Mouse (Mus musculus): Measurements from ENCODE around the gene Zfp663.

Gene Zfp663

GRCm38 (mm10) chr2:165332610-165333210 lies 35.8 kb downstream of the Zfp663 start:
- ChIA-PET POLR2A (interaction anchor here in 2 of 4 experiments (0.7 kb wide), 2 partner anchors 37 to 72 kb away, joined by 3 read pairs; no protein-coding TSS in a partner anchor), CTCF (no interaction called here)

- CTCF ChIA-PET = interaction anchor here in 1 of 4 experiments (0.6 kb wide), 1 partner anchor 11 kb away, joined by 6 read pairs; no protein-coding TSS in a partner anchor
Measured at GRCm38 (mm10) chr2:165329703-165330102, 38.8 kb downstream of the Zfp663 start.

DNA sequence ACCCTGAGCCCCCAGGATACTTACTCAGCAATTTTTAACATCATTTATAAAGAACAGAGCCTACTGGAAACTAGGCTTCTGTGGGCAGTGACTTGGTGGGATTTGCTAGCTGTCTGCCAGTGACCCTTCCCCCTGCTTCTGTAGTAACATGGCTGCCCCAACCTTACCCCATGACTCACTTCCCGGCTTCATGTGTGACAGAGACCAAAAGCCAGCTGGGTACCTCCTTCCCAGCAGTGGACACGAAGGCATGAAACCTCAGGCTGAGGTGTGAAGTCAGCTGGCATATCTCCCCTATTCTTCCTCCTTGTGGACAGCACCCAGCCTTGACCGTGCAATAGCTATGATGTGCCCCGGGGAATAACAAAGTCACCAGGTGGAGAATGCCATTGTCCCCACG lies 39.8 kb downstream of the Zfp663 start:
- CTCF ChIA-PET = interaction anchor here in 3 of 4 experiments (0.6 to 1.9 kb wide), 3 partner anchors 8 to 72 kb away, joined by 4 to 7 read pairs (median 6); no protein-coding TSS in a partner anchor
- POLR2A ChIA-PET = interaction anchor here in 3 of 4 experiments (1.2 to 2.9 kb wide), 4 partner anchors 8 to 41 kb away, joined by 3 to 19 read pairs (median 5); partner anchors contain the start of gene Slc35c2 (in 1 of the 3)

More at GRCm38 (mm10) chr2:165329703-165330102, 38.8 kb downstream of the Zfp663 start:
- POLR2A ChIA-PET = interaction anchor here in 1 of 4 experiments (1.0 kb wide), 1 partner anchor 9 kb away, joined by 3 read pairs; no protein-coding TSS in a partner anchor

DNA sequence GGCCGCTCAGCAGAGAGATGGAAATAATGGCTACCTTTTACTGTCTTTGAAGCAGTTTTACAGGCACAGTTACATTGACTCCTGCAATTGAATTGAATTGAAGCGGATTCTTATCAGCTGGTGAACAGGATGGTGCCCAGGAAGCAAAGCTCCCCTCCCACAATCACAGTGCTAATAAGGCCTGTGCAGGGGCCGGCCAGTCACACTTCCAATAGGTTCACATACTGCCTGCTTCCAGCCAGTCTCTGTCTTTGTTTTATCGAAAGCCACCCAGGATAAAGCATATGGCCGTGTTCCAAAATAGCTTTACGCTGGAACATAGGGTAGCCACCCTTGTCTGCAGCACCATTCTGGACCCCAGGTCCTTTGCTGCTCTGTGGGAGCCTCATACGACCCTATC lies 41.1 kb downstream of the Zfp663 start:
- ChIA-PET POLR2A (interaction anchor here (0.8 to 2.9 kb wide), 20 partner anchors 10 to 482 kb away, joined by 3 to 19 read pairs (median 4); partner anchors contain the start of genes Slc35c2 (in 3 of the 4) and Zfp335 (in 1 of the 4)), CTCF (interaction anchor here (0.6 to 1.9 kb wide), 8 partner anchors 10 to 416 kb away, joined by 3 to 18 read pairs (median 4); partner anchors contain the start of gene Zfp335 (in 1 of the 4))

DNA sequence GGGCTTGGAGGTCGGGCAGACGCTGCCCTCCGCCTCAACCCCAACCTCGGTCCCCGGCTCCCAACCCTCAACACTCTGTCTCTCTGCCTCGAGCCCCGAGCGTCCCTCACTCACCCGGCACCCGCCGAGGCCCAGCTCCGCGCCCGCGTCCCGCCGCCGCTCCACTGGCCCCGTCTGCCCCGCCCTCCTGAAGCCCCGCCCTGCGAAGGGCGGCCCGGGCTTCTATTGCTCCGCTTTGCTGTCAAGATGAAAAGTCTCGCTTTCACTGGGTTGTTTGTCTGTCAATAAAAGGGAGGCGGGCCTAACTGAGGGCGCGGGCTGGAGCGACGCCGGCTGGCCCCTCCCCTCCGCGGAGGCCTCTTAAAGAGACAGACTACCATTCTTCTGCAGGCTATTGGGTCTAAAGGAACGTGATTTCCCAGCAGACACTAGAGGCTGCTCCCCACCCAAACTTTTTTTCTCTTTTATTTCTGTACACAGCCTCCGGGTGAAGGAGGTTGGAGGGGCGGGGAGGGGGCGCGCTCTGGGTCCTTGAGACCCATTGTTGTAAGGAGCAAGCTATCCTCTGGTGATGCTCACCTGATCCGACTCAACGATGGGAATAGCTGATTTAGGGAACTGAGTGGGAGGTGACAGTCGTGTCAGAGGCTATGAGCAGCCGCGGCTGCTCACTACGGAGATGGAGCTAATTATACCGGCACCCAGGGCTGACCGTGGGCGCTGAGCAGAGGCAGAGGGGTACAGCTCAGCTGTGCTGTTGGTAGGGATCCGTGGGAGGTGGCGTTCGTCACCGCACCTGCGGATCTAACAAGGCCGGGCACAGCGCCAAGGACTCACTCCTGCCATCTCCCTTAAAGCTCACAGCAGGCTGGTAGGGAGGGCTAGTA lies 42.0 kb downstream of the Zfp663 start, which contains the start of gene Elmo2:
TSS of gene Elmo2 (minus strand) at position 176 of the 887 bp plus-strand sequence.
- ChIA-PET POLR2A (interaction anchor here (0.5 to 2.9 kb wide), 33 partner anchors 10 to 724 kb away, joined by 3 to 19 read pairs (median 3); partner anchors contain the start of genes Slc35c2 (in 3 of the 4), Pltp (in 1 of the 4) and Zfp335 (in 1 of the 4)), CTCF (interaction anchor here (0.6 to 1.8 kb wide), 13 partner anchors 11 to 376 kb away, joined by 3 to 18 read pairs (median 4); no protein-coding TSS in a partner anchor)

- ChIA-PET CTCF (interaction anchor here in 3 of 4 experiments (0.6 to 1.8 kb wide), 6 partner anchors 11 to 364 kb away, joined by 3 to 18 read pairs (median 4); no protein-coding TSS in a partner anchor), POLR2A (interaction anchor here in 3 of 4 experiments (0.5 to 2.9 kb wide), 16 partner anchors 9 to 516 kb away, joined by 3 to 19 read pairs (median 4); partner anchors contain the start of genes Pltp (in 1 of the 3) and Slc35c2 (in 1 of the 3))
Measured at GRCm38 (mm10) chr2:165325521-165326303, 42.8 kb downstream of the Zfp663 start.

- POLR2A ChIA-PET = interaction anchor here in 2 of 4 experiments (0.6 to 1.6 kb wide), 3 partner anchors 15 to 41 kb away, joined by 3 to 4 read pairs (median 3); no protein-coding TSS in a partner anchor
- CTCF ChIA-PET = interaction anchor here in 1 of 4 experiments (0.6 kb wide), 1 partner anchor 467 kb away, joined by 4 read pairs; no protein-coding TSS in a partner anchor
Measured at GRCm38 (mm10) chr2:165323928-165324327, 44.6 kb downstream of the Zfp663 start.

- CTCF ChIA-PET = interaction anchor here in 1 of 4 experiments (0.6 kb wide), 1 partner anchor 468 kb away, joined by 4 read pairs; no protein-coding TSS in a partner anchor
- POLR2A ChIA-PET = interaction anchor here in 2 of 4 experiments (0.6 to 1.6 kb wide), 3 partner anchors 10 to 40 kb away, joined by 3 read pairs; no protein-coding TSS in a partner anchor
Measured at GRCm38 (mm10) chr2:165323484-165323883, 45.0 kb downstream of the Zfp663 start.

- CTCF ChIA-PET = interaction anchor here in 2 of 4 experiments (0.6 to 0.7 kb wide), 3 partner anchors 15 to 891 kb away, joined by 3 to 4 read pairs (median 3); no protein-coding TSS in a partner anchor
- POLR2A ChIA-PET = no interaction called here
Measured at GRCm38 (mm10) chr2:165321981-165322735, 46.4 kb downstream of the Zfp663 start.

DNA sequence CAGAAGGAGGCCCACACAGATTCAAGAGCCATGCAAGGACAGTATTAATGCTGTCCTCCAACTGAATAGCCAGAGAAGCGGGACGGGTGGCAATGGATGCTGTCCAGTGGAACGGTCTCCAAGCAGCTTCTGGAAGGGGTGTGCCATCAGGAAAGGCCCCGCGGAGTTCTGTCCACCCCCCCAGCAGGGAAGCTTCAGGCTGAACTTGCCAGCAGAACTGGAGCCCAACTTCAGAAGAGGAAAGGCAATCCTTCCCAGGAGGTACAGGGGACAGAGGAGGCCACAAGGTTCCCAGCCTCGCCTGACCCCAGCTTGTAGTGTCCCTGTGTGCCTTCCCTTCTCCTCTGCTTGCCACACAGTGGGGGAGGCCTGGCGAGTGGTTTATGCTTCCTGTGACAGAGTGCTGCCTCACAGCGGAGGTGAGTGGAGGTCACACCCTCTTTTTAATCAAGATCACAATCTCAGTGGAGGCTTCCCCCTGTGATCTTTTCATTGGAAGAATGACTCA lies 47.1 kb downstream of the Zfp663 start:
- ChIA-PET POLR2A (interaction anchor here in 2 of 4 experiments (1.2 kb wide), 3 partner anchors 8 to 35 kb away, joined by 3 read pairs; no protein-coding TSS in a partner anchor), CTCF (interaction anchor here in 3 of 4 experiments (0.7 to 0.8 kb wide), 3 partner anchors 16 to 246 kb away, joined by 3 read pairs; no protein-coding TSS in a partner anchor)

DNA sequence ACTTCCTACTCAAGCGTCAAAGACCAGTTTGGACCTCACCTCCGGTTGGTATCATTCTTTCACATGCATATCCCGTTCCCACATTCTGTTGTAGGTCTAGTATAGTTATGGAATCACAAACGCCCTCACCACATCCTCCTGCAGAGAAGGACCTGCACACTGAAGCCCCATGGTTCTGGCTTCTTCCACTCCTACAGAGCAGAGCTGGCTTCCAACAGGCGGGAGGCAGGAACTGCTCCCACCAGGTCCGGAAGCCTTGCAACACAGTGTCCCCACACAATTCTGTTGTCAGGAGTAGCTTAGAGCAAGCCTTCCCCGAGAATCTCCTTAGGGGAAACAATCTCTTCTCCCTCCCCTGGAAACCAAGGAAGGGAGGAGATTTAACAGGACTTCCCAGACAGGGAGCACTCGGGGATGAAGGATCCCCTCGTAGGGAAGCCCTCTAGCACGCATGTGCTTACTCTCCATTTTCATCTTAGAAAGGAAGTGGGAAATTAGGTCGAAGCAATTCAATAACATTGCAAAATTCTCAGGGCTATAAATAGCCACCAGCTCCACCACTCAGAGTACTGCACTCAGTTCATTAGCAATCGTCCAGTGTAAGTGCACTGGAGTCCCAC lies 47.9 kb downstream of the Zfp663 start:
- POLR2A ChIA-PET = interaction anchor here in 2 of 4 experiments (0.6 to 1.2 kb wide), 5 partner anchors 9 to 746 kb away, joined by 3 read pairs; no protein-coding TSS in a partner anchor
- CTCF ChIA-PET = interaction anchor here in 2 of 4 experiments (0.6 to 0.8 kb wide), 4 partner anchors 17 to 245 kb away, joined by 3 read pairs; no protein-coding TSS in a partner anchor

- CTCF ChIA-PET = interaction anchor here in 2 of 4 experiments (0.5 to 0.6 kb wide), 3 partner anchors 11 to 442 kb away, joined by 3 to 6 read pairs (median 4); no protein-coding TSS in a partner anchor
- POLR2A ChIA-PET = interaction anchor here in 2 of 4 experiments (0.6 to 1.4 kb wide), 2 partner anchors 13 to 377 kb away, joined by 3 to 7 read pairs; no protein-coding TSS in a partner anchor
Measured at GRCm38 (mm10) chr2:165319503-165319902, 49.0 kb downstream of the Zfp663 start.

GRCm38 (mm10) chr2:165318941-165319340 lies 49.6 kb downstream of the Zfp663 start:
- CTCF ChIA-PET = interaction anchor here in 2 of 4 experiments (0.5 to 0.6 kb wide), 2 partner anchors 11 to 18 kb away, joined by 4 to 6 read pairs; no protein-coding TSS in a partner anchor
- POLR2A ChIA-PET = interaction anchor here in 3 of 4 experiments (0.5 to 1.4 kb wide), 4 partner anchors 13 to 376 kb away, joined by 3 to 7 read pairs (median 3); partner anchors contain the start of gene Slc35c2 (in 1 of the 3)

DNA sequence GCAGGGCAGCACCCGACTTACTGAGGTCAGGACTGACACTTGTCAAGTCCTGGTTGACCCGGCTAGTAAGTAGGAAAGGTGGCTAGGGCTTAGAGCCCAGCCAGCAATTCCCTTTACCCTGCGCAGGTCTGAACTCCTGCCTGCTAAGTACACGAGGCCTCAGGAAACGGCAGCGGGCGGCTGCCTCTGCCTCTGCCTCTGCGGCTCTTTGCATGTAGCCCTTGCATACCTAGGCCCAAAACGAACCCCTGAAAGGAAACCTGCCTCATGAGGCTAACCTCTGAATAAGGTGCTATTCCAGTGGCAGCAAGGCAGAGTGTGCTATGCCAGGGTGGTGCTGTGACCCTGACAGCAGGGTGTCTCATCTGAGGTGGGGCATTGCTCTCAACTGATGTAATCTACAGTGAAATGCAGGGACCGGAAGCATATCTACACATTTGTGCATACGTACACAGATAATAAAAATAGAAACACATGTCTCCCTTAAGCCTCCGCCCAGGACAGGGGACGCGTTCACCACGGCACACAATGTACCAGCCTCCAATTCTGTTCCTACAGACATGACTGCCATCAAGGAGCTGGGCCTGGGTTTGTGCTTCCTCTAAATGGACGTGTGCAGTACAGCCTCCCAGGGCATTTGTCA lies 50.8 kb downstream of the Zfp663 start:
- ChIA-PET POLR2A (interaction anchor here in 2 of 4 experiments (1.2 to 2.3 kb wide), 3 partner anchors 8 to 10 kb away, joined by 4 to 8 read pairs (median 5); partner anchors contain the start of gene Elmo2 (in 1 of the 2)), CTCF (interaction anchor here in 1 of 4 experiments (1.0 kb wide), 1 partner anchor 462 kb away, joined by 3 read pairs; no protein-coding TSS in a partner anchor)

All from embryonic stem cell, embryonic (primary cell).